Comparison of ENCODE assay signal across 8 mouse cellular contexts in the genomic region with DNA sequence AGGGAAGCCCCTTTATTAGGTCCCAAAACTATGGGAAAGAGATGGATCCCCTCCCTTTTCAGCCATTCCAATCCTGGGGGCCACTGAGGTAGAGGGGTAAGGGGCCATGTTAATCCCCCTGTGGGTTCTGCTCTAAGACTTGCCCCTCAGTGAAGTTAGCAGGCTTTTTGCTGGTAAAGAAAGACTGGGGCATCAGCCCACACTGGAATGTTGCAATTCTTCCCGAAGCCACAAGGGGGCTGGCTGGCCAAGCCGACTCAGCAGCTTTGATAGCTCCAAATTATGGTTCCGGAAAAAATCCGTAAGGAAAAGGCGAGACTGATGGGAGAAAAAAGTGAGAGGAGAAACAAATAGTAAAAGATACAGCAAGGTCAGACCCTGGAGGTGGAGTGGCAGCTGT. TPM values are rescaled to one million over a fixed set of nuclear protein-coding genes. Genes with fewer than 3 reads are reported as not detected.
DNase-seq lines count a peak whose midpoint lies in the region; ATAC-seq and TF ChIP-seq lines count a peak whose summit lies in the region.

No protein-coding gene starts in this region.

- TF ChIP-seq EP300 in CH12.LX (IDR thresholded peaks at IDR 0.05; ENCODE audit: low read length): no peak

- in situ Hi-C loops in CH12.LX (cut with MboI; ENCODE audit: low pct_ligation_motif_present, low pct_unique_long_range_greater_than_20kb, low sequenced_read_pairs): no loop called here

- H3K27ac ChIP-seq in CH12.LX (ENCODE audit: insufficient read depth, low read depth): no peak overlapping the region
- no peak overlapping the region for H3K27ac ChIP-seq in kidney, embryonic 16.5 days (ENCODE audit: low read length)
- H3K27ac ChIP-seq in lung, embryonic 14.5 days (ENCODE audit: low read depth): no peak overlapping the region

- H3K36me3 ChIP-seq in CH12.LX (replicated peaks in 1 of 2; ENCODE audit: control insufficient read depth in 1 of 2, insufficient read depth in 1 of 2, low read length in 1 of 2): peaks cover 75 to 96% of the 10 kb centered on the region in 2 experiments
- peaks cover 86% of the 10 kb centered on the region for H3K36me3 ChIP-seq in kidney, embryonic 16.5 days (ENCODE audit: insufficient read depth, low read length)
- H3K36me3 ChIP-seq in lung, embryonic 14.5 days (ENCODE audit: insufficient read depth): peaks cover 99% of the 10 kb centered on the region

- H3K4me1 ChIP-seq in CH12.LX (ENCODE audit: control insufficient read depth in 1 of 2, insufficient read depth in 2 of 2): no peaks in the 10 kb centered on the region
- H3K4me1 ChIP-seq in kidney, embryonic 16.5 days (ENCODE audit: insufficient read depth, low read length): no peaks in the 10 kb centered on the region
- H3K4me1 ChIP-seq in lung, embryonic 14.5 days (ENCODE audit: insufficient read depth): no peaks in the 10 kb centered on the region

- no peaks in the 10 kb centered on the region for H3K27me3 ChIP-seq in CH12.LX (replicated peaks)
- no peaks in the 10 kb centered on the region for H3K27me3 ChIP-seq in kidney, embryonic 16.5 days (ENCODE audit: insufficient read depth, low read length)
- no peaks in the 10 kb centered on the region for H3K27me3 ChIP-seq in lung, embryonic 14.5 days (ENCODE audit: insufficient read depth, low read length)

- peak; percentile 73 to 78 for TF ChIP-seq CTCF in CH12.LX (conservative IDR thresholded peaks at IDR 0.05 in 1 of 2, IDR thresholded peaks at IDR 0.05 in 1 of 2; ENCODE audit: low read depth in 2 of 2, low read length in 2 of 2)
- peak; percentile 89 for TF ChIP-seq CTCF in lung, embryonic 14.5 days (IDR thresholded peaks at IDR 0.05; ENCODE audit: low read depth)

- no peaks in the 10 kb centered on the region for H3K79me2 ChIP-seq in CH12.LX (replicated peaks; ENCODE audit: control insufficient read depth, extremely low read depth, insufficient read depth, poor library complexity, severe bottlenecking)

- DNase-seq in adrenal gland, adult 18-20 months (ENCODE audit: low spot score in 2 of 2): peak; percentile 61 to 71
- no peak for DNase-seq in adrenal gland, adult 8-10 months
- DNase-seq in CH12.LX (ENCODE audit: extremely low read depth): no peak
- peak; percentile 71 for DNase-seq in cerebellum, adult 8-10 months
- peak; percentile 56 to 86 for DNase-seq in frontal cortex, adult 2 months (ENCODE audit: extremely low spot score in 1 of 2, low spot score in 1 of 2)
- DNase-seq in lung, embryonic 14.5 days: peak; percentile 88
- peak; percentile 71 for DNase-seq in right cerebral cortex, postnatal 14 days

- WGBS in kidney, embryonic 16.5 days: 26% methylated on average over 5 of the region's 5 CpGs
- WGBS in lung, embryonic 14.5 days: 19% methylated on average over 5 of the region's 5 CpGs

- dilution Hi-C loops in CH12.LX (cut with MboI; ENCODE audit: extremely low pct_ligation_motif_present, extremely low pct_unique_long_range_greater_than_20kb, low sequenced_read_pairs): no loop called here

- H3K9ac ChIP-seq in CH12.LX (ENCODE audit: insufficient read depth, low read depth): no peak overlapping the region
- no peak overlapping the region for H3K9ac ChIP-seq in kidney, embryonic 16.5 days (replicated peaks; ENCODE audit: low read length)
- no peak overlapping the region for H3K9ac ChIP-seq in lung, embryonic 14.5 days

- no peaks in the 10 kb centered on the region for H3K9me3 ChIP-seq in CH12.LX (replicated peaks; ENCODE audit: low read length)
- no peaks in the 10 kb centered on the region for H3K9me3 ChIP-seq in kidney, embryonic 16.5 days (ENCODE audit: low read length)
- no peaks in the 10 kb centered on the region for H3K9me3 ChIP-seq in lung, embryonic 14.5 days (ENCODE audit: low read depth, low read length)

- peak; percentile 36 for TF ChIP-seq RAD21 in CH12.LX (IDR thresholded peaks at IDR 0.05; ENCODE audit: low read depth, low read length)

- no peak overlapping the region for H3K4me2 ChIP-seq in CH12.LX (ENCODE audit: insufficient read depth, low read depth, poor library complexity, severe bottlenecking)
- H3K4me2 ChIP-seq in kidney, embryonic 16.5 days (replicated peaks; ENCODE audit: low read depth, low read length): no peak overlapping the region
- no peak overlapping the region for H3K4me2 ChIP-seq in lung, embryonic 14.5 days

- 0 out of 2 replicates have a peak, but pooled peaks have one; percentile 10 for ATAC-seq in kidney, embryonic 16.5 days (ENCODE audit: low FRiP score, low TSS enrichment)
- 0 out of 2 replicates have a peak, but pooled peaks have one; percentile 26 for ATAC-seq in lung, embryonic 14.5 days (ENCODE audit: insufficient read depth)

- H3K4me3 ChIP-seq in CH12.LX (replicated peaks in 1 of 3; ENCODE audit: low read depth in 2 of 3, low read length in 2 of 3, poor library complexity in 1 of 3): no peak overlapping the region
- no peak overlapping the region for H3K4me3 ChIP-seq in kidney, embryonic 16.5 days (ENCODE audit: low read length)
- H3K4me3 ChIP-seq in lung, embryonic 14.5 days (ENCODE audit: low read depth, low read length): no peak overlapping the region

- TF ChIP-seq POLR2A in CH12.LX (IDR thresholded peaks at IDR 0.05; ENCODE audit: low read depth, low read length): no peak

TF ChIP-seq in CH12.LX, 34 proteins besides CTCF, POLR2A, EP300 and RAD21:
- TF ChIP-seq ELF1 (IDR thresholded peaks at IDR 0.05; ENCODE audit: low read depth, low read length) (no peak), MXI1 (IDR thresholded peaks at IDR 0.05; ENCODE audit: low read depth, low read length) (no peak), MAFK (IDR thresholded peaks at IDR 0.05; ENCODE audit: insufficient replicate concordance, low read length) (peak; percentile 96), MAX (IDR thresholded peaks at IDR 0.05; ENCODE audit: low read length) (no peak), SMC3 (IDR thresholded peaks at IDR 0.05; ENCODE audit: low read depth, low read length) (peak; percentile 65)

RNA-seq across cellular contexts. Expression of a gene that starts 10.3 kb away (rescaled TPM):
- total RNA-seq in adrenal gland, adult 18-20 months (2021): 10 to 100 TPM; 21.6 to 26.1 TPM
- total RNA-seq in adrenal gland, adult 8-10 months (2022): 10 to 100 TPM; 27.7 to 51.1 (median 34.4) TPM
- total RNA-seq in CH12.LX (2012; rRNA removed) (17.8 and 21.1 TPM in 2 replicates), CH12.LX (2014; rRNA removed) (9.9 and 11.4 TPM in 2 replicates)
- 18.0 and 20.2 TPM in 2 replicates for polyA plus RNA-seq in CH12.LX (2012; ENCODE audit: insufficient read length, low read depth)
- 22.6 and 24.8 TPM in 2 replicates for polyA plus RNA-seq in frontal cortex, adult 2 months (2012; rRNA removed)
- 31.6 and 33.5 TPM in 2 replicates for polyA plus RNA-seq in kidney, embryonic 16.5 days (2015; fragmentation: Nextera tagmentation; extraction: Ambion mirVana)
- 32.4 and 35.6 TPM in 2 replicates for polyA plus RNA-seq in lung, embryonic 14.5 days (2014; fragmentation: Nextera tagmentation; extraction: Ambion mirVana)

RNA-seq across cellular contexts. Expression of a gene that starts 16.7 kb away (rescaled TPM):
- total RNA-seq in adrenal gland, adult 18-20 months (2021): 100 to 1,000 TPM; 129 to 136 TPM
- total RNA-seq in adrenal gland, adult 8-10 months (2022): 100 to 1,000 TPM; 111 to 197 (median 146) TPM
- total RNA-seq in CH12.LX (2012; rRNA removed) (22.6 and 22.8 TPM in 2 replicates), CH12.LX (2014; rRNA removed) (8.7 and 9.5 TPM in 2 replicates)
- polyA plus RNA-seq in CH12.LX (2012; ENCODE audit: insufficient read length, low read depth): 33.9 and 39.6 TPM in 2 replicates
- polyA plus RNA-seq in frontal cortex, adult 2 months (2012; rRNA removed): 172 and 188 TPM in 2 replicates
- 28.3 and 33.6 TPM in 2 replicates for polyA plus RNA-seq in kidney, embryonic 16.5 days (2015; fragmentation: Nextera tagmentation; extraction: Ambion mirVana)
- 29.9 and 37.3 TPM in 2 replicates for polyA plus RNA-seq in lung, embryonic 14.5 days (2014; fragmentation: Nextera tagmentation; extraction: Ambion mirVana)

RNA-seq across cellular contexts. Expression of a gene that starts 21.2 kb away (rescaled TPM):
- total RNA-seq in adrenal gland, adult 18-20 months (2021): 10 to 100 TPM; 80.8 to 90.3 TPM
- total RNA-seq in adrenal gland, adult 8-10 months (2022): 10 to 100 TPM; 59.4 to 79.8 (median 72.9) TPM
- total RNA-seq in CH12.LX (2012; rRNA removed) (184 and 191 TPM in 2 replicates), CH12.LX (2014; rRNA removed) (391 and 402 TPM in 2 replicates)
- 157 and 166 TPM in 2 replicates for polyA plus RNA-seq in CH12.LX (2012; ENCODE audit: insufficient read length, low read depth)
- 65.6 and 79.4 TPM in 2 replicates for polyA plus RNA-seq in frontal cortex, adult 2 months (2012; rRNA removed)
- 161 and 171 TPM in 2 replicates for polyA plus RNA-seq in kidney, embryonic 16.5 days (2015; fragmentation: Nextera tagmentation; extraction: Ambion mirVana)
- polyA plus RNA-seq in lung, embryonic 14.5 days (2014; fragmentation: Nextera tagmentation; extraction: Ambion mirVana): 224 and 227 TPM in 2 replicates

RNA-seq across cellular contexts. Expression of a gene that starts 29.3 kb away (rescaled TPM):
- total RNA-seq in adrenal gland, adult 18-20 months (2021): 10 to 100 TPM; 12.2 to 16.8 TPM
- total RNA-seq in adrenal gland, adult 8-10 months (2022): 10 to 100 TPM; 18.7 to 22.5 (median 21.3) TPM
- 2.6 and 2.9 TPM in 2 replicates for total RNA-seq in CH12.LX (2012; rRNA removed)
- 3.5 and 3.7 TPM in 2 replicates for total RNA-seq in CH12.LX (2014; rRNA removed)
- 3.8 and 4.0 TPM in 2 replicates for polyA plus RNA-seq in CH12.LX (2012; ENCODE audit: insufficient read length, low read depth)
- 15.2 and 15.3 TPM in 2 replicates for polyA plus RNA-seq in frontal cortex, adult 2 months (2012; rRNA removed)
- 28.2 and 28.5 TPM in 2 replicates for polyA plus RNA-seq in kidney, embryonic 16.5 days (2015; fragmentation: Nextera tagmentation; extraction: Ambion mirVana)
- 29.2 and 30.2 TPM in 2 replicates for polyA plus RNA-seq in lung, embryonic 14.5 days (2014; fragmentation: Nextera tagmentation; extraction: Ambion mirVana)

RNA-seq across cellular contexts. Expression of a gene that starts 49.9 kb away (rescaled TPM):
- 100 to 1,000 TPM; 120 to 132 TPM for total RNA-seq in adrenal gland, adult 18-20 months (2021)
- 100 to 1,000 TPM; 124 to 167 (median 150) TPM for total RNA-seq in adrenal gland, adult 8-10 months (2022)
- total RNA-seq in CH12.LX (2012; rRNA removed) (95.9 and 103 TPM in 2 replicates), CH12.LX (2014; rRNA removed) (51.2 and 57.0 TPM in 2 replicates)
- polyA plus RNA-seq in CH12.LX (2012; ENCODE audit: insufficient read length, low read depth): 107 and 122 TPM in 2 replicates
- polyA plus RNA-seq in frontal cortex, adult 2 months (2012; rRNA removed): 81.0 and 91.9 TPM in 2 replicates
- 113 and 120 TPM in 2 replicates for polyA plus RNA-seq in kidney, embryonic 16.5 days (2015; fragmentation: Nextera tagmentation; extraction: Ambion mirVana)
- 96.0 and 100 TPM in 2 replicates for polyA plus RNA-seq in lung, embryonic 14.5 days (2014; fragmentation: Nextera tagmentation; extraction: Ambion mirVana)

Comparison
In these comparisons a context has a peak if more than half of its experiments do, and no peak if none do; other contexts are left out.
1. DNase-seq: peak in adrenal gland, adult 18-20 months (2 of 2), cerebellum, adult 8-10 months (single experiment), frontal cortex, adult 2 months (2 of 2), lung, embryonic 14.5 days (single experiment) and right cerebral cortex, postnatal 14 days (single experiment); none in adrenal gland, adult 8-10 months (single experiment) and CH12.LX (single experiment).